Mouse (Mus musculus): ENCODE results near the gene Gm11595. TPM values are rescaled to one million over a fixed set of nuclear protein-coding genes. Genes with fewer than 3 reads are reported as not detected.

Gm11595 gene
- polyA plus RNA-seq, 1 experiment from 2014 or later, result not detected

DNA sequence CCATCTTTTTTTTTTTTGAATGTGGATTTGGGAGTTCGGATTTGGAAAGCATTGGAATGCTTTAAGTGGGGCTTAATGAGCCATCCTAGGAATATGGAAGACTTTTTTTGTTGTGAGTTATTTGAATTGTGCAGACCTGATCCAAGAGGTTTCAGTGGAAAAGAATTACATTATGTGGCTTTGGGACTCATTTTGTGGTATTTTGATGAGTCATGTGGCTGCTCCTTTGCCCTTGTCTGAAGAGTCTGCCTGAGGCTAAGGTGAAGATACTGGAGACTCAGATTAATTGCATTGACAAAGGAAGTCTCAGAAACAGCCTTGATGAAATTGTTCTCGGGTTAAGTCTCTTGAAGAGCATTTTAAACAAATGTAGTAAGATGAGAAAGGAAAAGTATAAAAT lies 4.3 kb downstream of the Gm11595 start:
- H3K27me3 ChIP-seq (ENCODE audit: control insufficient read depth, insufficient read depth, low read length), result no peaks in the 10 kb centered on the region
- H3K4me2 ChIP-seq (replicated peaks; ENCODE audit: low read depth, low read length), result no peak overlapping the region
- no peak overlapping the region for H3K4me3 ChIP-seq (ENCODE audit: low read depth, low read length)
- H3K27ac ChIP-seq (ENCODE audit: low read length), result no peak overlapping the region
- H3K4me1 ChIP-seq (ENCODE audit: control insufficient read depth, insufficient read depth, low read length), result no peaks in the 10 kb centered on the region
- no peaks in the 10 kb centered on the region for H3K36me3 ChIP-seq (ENCODE audit: control insufficient read depth, insufficient read depth, low read length)
- no peak for ATAC-seq (ENCODE audit: insufficient number of reproducible peaks, insufficient read depth, low FRiP score, low read depth)
- H3K9ac ChIP-seq (replicated peaks; ENCODE audit: low read depth, low read length), result no peak overlapping the region
- H3K9me3 ChIP-seq (ENCODE audit: control insufficient read depth, low read depth, low read length), result no peaks in the 10 kb centered on the region
- 66% methylated on average over 2 of the region's 2 CpGs for WGBS

DNA sequence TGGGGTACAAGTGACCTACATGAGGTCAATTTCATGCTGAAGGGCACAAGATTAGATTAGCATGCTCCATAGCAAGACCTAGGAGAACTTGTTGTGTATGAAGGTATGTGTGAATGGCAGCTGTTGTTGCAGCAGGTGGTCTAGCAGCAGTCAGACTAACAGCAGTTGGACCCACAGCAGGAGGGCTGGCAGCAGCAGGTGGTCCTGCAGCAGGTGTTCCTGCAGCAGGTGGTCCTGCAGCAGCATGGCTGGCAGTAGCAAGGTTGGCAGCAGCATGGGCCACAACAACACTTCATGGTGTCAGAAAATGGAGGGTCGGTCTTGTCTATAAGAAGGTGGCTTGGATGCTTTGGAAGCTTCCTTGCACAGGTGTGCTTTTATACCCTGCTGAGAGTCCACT lies 13.8 kb downstream of the Gm11595 start:
- H3K4me2 ChIP-seq (replicated peaks; ENCODE audit: low read depth, low read length), result no peak overlapping the region
- 93% methylated on average over 1 of the region's 1 CpGs for WGBS
- no peaks in the 10 kb centered on the region for H3K9me3 ChIP-seq (ENCODE audit: control insufficient read depth, low read depth, low read length)
- H3K27me3 ChIP-seq (ENCODE audit: control insufficient read depth, insufficient read depth, low read length), result no peaks in the 10 kb centered on the region
- no peak overlapping the region for H3K4me3 ChIP-seq (ENCODE audit: low read depth, low read length)
- ATAC-seq (ENCODE audit: insufficient number of reproducible peaks, insufficient read depth, low FRiP score, low read depth), result no peak
- H3K27ac ChIP-seq (ENCODE audit: low read length), result no peak overlapping the region
- H3K36me3 ChIP-seq (ENCODE audit: control insufficient read depth, insufficient read depth, low read length), result no peaks in the 10 kb centered on the region
- no peak overlapping the region for H3K9ac ChIP-seq (replicated peaks; ENCODE audit: low read depth, low read length)
- H3K4me1 ChIP-seq (ENCODE audit: control insufficient read depth, insufficient read depth, low read length), result no peaks in the 10 kb centered on the region

DNA sequence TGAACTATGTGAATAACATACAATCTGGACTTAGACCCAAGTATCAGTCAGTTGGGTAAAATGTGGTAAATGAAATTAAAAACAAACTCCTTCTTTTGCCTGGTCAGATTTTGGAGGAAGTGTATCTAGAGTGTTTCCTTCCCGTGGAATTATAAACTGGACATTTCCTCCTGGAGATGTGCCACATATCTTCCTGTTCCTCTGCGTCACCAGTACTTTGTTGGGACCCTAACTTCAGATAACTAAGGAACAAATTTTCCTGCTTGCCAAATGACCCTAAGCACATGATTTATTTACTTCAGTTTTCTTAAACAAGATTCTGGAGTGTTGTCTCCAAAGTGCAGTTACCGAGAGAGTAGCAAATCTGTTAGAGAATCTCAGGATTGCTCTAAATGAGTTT lies 28.7 kb downstream of the Gm11595 start:
- Histone ChIP-seq H3K4me2 (replicated peaks; ENCODE audit: low read depth, low read length) (no peak overlapping the region), H3K4me3 (ENCODE audit: low read depth, low read length) (no peak overlapping the region), H3K36me3 (ENCODE audit: control insufficient read depth, insufficient read depth, low read length) (no peaks in the 10 kb centered on the region), H3K9me3 (ENCODE audit: control insufficient read depth, low read depth, low read length) (no peaks in the 10 kb centered on the region), H3K4me1 (ENCODE audit: control insufficient read depth, insufficient read depth, low read length) (no peaks in the 10 kb centered on the region), H3K27me3 (ENCODE audit: control insufficient read depth, insufficient read depth, low read length) (no peaks in the 10 kb centered on the region), H3K9ac (replicated peaks; ENCODE audit: low read depth, low read length) (no peak overlapping the region), H3K27ac (ENCODE audit: low read length) (no peak overlapping the region)
- ATAC-seq (ENCODE audit: insufficient number of reproducible peaks, insufficient read depth, low FRiP score, low read depth), result no peak
- WGBS, result 68% methylated on average over 3 of the region's 3 CpGs

GRCm38 (mm10) chr11:99734190-99734589 lies 38.5 kb downstream of the Gm11595 start, which contains the start of gene Gm14180:
TSS of gene Gm14180 (minus strand) at chr11:99734290.
- ATAC-seq (ENCODE audit: insufficient number of reproducible peaks, insufficient read depth, low FRiP score, low read depth), result no peak
- Histone ChIP-seq H3K27me3 (ENCODE audit: control insufficient read depth, insufficient read depth, low read length) (no peaks in the 10 kb centered on the region), H3K4me1 (ENCODE audit: control insufficient read depth, insufficient read depth, low read length) (no peaks in the 10 kb centered on the region), H3K4me3 (ENCODE audit: low read depth, low read length) (no peak within 1 kb of the TSS), H3K4me2 (replicated peaks; ENCODE audit: low read depth, low read length) (no peak within 1 kb of the TSS), H3K9ac (replicated peaks; ENCODE audit: low read depth, low read length) (no peak within 1 kb of the TSS), H3K36me3 (ENCODE audit: control insufficient read depth, insufficient read depth, low read length) (no peaks in the 10 kb centered on the region), H3K27ac (ENCODE audit: low read length) (no peak within 1 kb of the TSS), H3K9me3 (ENCODE audit: control insufficient read depth, low read depth, low read length) (no peaks in the 10 kb centered on the region)
- WGBS, result 60% methylated on average over 2 of the region's 2 CpGs

GRCm38 (mm10) chr11:99724061-99724460 lies 48.7 kb downstream of the Gm11595 start:
- Histone ChIP-seq H3K4me1 (ENCODE audit: control insufficient read depth, insufficient read depth, low read length) (no peaks in the 10 kb centered on the region), H3K27me3 (ENCODE audit: control insufficient read depth, insufficient read depth, low read length) (no peaks in the 10 kb centered on the region), H3K9ac (replicated peaks; ENCODE audit: low read depth, low read length) (no peak overlapping the region), H3K4me3 (ENCODE audit: low read depth, low read length) (no peak overlapping the region), H3K4me2 (replicated peaks; ENCODE audit: low read depth, low read length) (no peak overlapping the region), H3K27ac (ENCODE audit: low read length) (no peak overlapping the region), H3K36me3 (ENCODE audit: control insufficient read depth, insufficient read depth, low read length) (no peaks in the 10 kb centered on the region), H3K9me3 (ENCODE audit: control insufficient read depth, low read depth, low read length) (no peaks in the 10 kb centered on the region)
- no peak for ATAC-seq (ENCODE audit: insufficient number of reproducible peaks, insufficient read depth, low FRiP score, low read depth)
- whole genome bisulfite sequencing, result 76% methylated on average over 2 of the region's 2 CpGs

Other genes with a start within 250 kb of the Gm11595 start
- not detected in 2 replicates for gene Krt40, start 229.8 kb downstream of the Gm11595 start, polyA plus RNA-seq (2014; fragmentation: Nextera tagmentation; extraction: Ambion mirVana)
- gene Krtap3-3, start 222.0 kb downstream of the Gm11595 start, polyA plus RNA-seq (2014; fragmentation: Nextera tagmentation; extraction: Ambion mirVana), result not detected in 2 replicates
- gene Krtap3-2, start 216.1 kb downstream of the Gm11595 start, polyA plus RNA-seq (2014; fragmentation: Nextera tagmentation; extraction: Ambion mirVana), result not detected in 2 replicates
- gene Gm11939, start 213.4 kb downstream of the Gm11595 start, polyA plus RNA-seq (2014; fragmentation: Nextera tagmentation; extraction: Ambion mirVana), result not detected in 2 replicates
- gene Krtap3-1, start 206.3 kb downstream of the Gm11595 start, polyA plus RNA-seq (2014; fragmentation: Nextera tagmentation; extraction: Ambion mirVana), result not detected in 2 replicates
- gene Krtap1-5, start 191.9 kb downstream of the Gm11595 start, polyA plus RNA-seq (2014; fragmentation: Nextera tagmentation; extraction: Ambion mirVana), result not detected in 2 replicates
- gene Krtap1-4, start 189.3 kb downstream of the Gm11595 start, polyA plus RNA-seq (2014; fragmentation: Nextera tagmentation; extraction: Ambion mirVana), result not detected in 2 replicates
- not detected in 2 replicates for gene Krtap1-3, start 181.6 kb downstream of the Gm11595 start, polyA plus RNA-seq (2014; fragmentation: Nextera tagmentation; extraction: Ambion mirVana)
- not detected in 2 replicates for gene Krtap9-3, start 174.8 kb downstream of the Gm11595 start, polyA plus RNA-seq (2014; fragmentation: Nextera tagmentation; extraction: Ambion mirVana)
- not detected in 2 replicates for gene Gm11938, start 169.6 kb downstream of the Gm11595 start, polyA plus RNA-seq (2014; fragmentation: Nextera tagmentation; extraction: Ambion mirVana)
- not detected in 2 replicates for gene Gm11937, start 162.7 kb downstream of the Gm11595 start, polyA plus RNA-seq (2014; fragmentation: Nextera tagmentation; extraction: Ambion mirVana)
- not detected in 2 replicates for gene Krtap2-4, start 158.1 kb downstream of the Gm11595 start, polyA plus RNA-seq (2014; fragmentation: Nextera tagmentation; extraction: Ambion mirVana)
- gene Gm11562, start 152.5 kb downstream of the Gm11595 start, polyA plus RNA-seq (2014; fragmentation: Nextera tagmentation; extraction: Ambion mirVana), result not detected in 2 replicates
- gene Krtap4-1, start 144.7 kb downstream of the Gm11595 start, polyA plus RNA-seq (2014; fragmentation: Nextera tagmentation; extraction: Ambion mirVana), result not detected in 2 replicates
- gene Krtap4-2, start 137.8 kb downstream of the Gm11595 start, polyA plus RNA-seq (2014; fragmentation: Nextera tagmentation; extraction: Ambion mirVana), result not detected in 2 replicates
- gene Krtap4-7, start 128.8 kb downstream of the Gm11595 start, polyA plus RNA-seq (2014; fragmentation: Nextera tagmentation; extraction: Ambion mirVana), result not detected in 2 replicates
- gene Gm11555, start 122.7 kb downstream of the Gm11595 start, polyA plus RNA-seq (2014; fragmentation: Nextera tagmentation; extraction: Ambion mirVana), result not detected in 2 replicates
- not detected in 2 replicates for gene Gm11563, start 114.0 kb downstream of the Gm11595 start, polyA plus RNA-seq (2014; fragmentation: Nextera tagmentation; extraction: Ambion mirVana)
- not detected in 2 replicates for gene Krtap4-6, start 107.0 kb downstream of the Gm11595 start, polyA plus RNA-seq (2014; fragmentation: Nextera tagmentation; extraction: Ambion mirVana)
- gene Gm14190, start 82.2 kb downstream of the Gm11595 start, polyA plus RNA-seq (2014; fragmentation: Nextera tagmentation; extraction: Ambion mirVana), result not detected in 2 replicates
- not detected in 2 replicates for gene Gm14180, start 38.6 kb downstream of the Gm11595 start, polyA plus RNA-seq (2014; fragmentation: Nextera tagmentation; extraction: Ambion mirVana)
- gene Krtap4-8, start 7.8 kb upstream of the Gm11595 start, polyA plus RNA-seq (2014; fragmentation: Nextera tagmentation; extraction: Ambion mirVana), result not detected in 2 replicates
- not detected in 2 replicates for gene Krtap4-9, start 12.3 kb upstream of the Gm11595 start, polyA plus RNA-seq (2014; fragmentation: Nextera tagmentation; extraction: Ambion mirVana)
- gene Gm11596, start 20.6 kb upstream of the Gm11595 start, polyA plus RNA-seq (2014; fragmentation: Nextera tagmentation; extraction: Ambion mirVana), result not detected in 2 replicates
- gene Gm11569, start 26.0 kb upstream of the Gm11595 start, polyA plus RNA-seq (2014; fragmentation: Nextera tagmentation; extraction: Ambion mirVana), result not detected in 2 replicates
- not detected in 2 replicates for gene Gm11554, start 31.5 kb upstream of the Gm11595 start, polyA plus RNA-seq (2014; fragmentation: Nextera tagmentation; extraction: Ambion mirVana)
- gene Krtap4-13, start 37.0 kb upstream of the Gm11595 start, polyA plus RNA-seq (2014; fragmentation: Nextera tagmentation; extraction: Ambion mirVana), result not detected in 2 replicates
- gene Gm11564, start 42.8 kb upstream of the Gm11595 start, polyA plus RNA-seq (2014; fragmentation: Nextera tagmentation; extraction: Ambion mirVana), result not detected in 2 replicates
- gene 2300003K06Rik, start 65.2 kb upstream of the Gm11595 start, polyA plus RNA-seq (2014; fragmentation: Nextera tagmentation; extraction: Ambion mirVana), result not detected in 2 replicates
- gene Krtap4-16, start 78.7 kb upstream of the Gm11595 start, polyA plus RNA-seq (2014; fragmentation: Nextera tagmentation; extraction: Ambion mirVana), result not detected in 2 replicates
- not detected in 2 replicates for gene Gm11568, start 85.0 kb upstream of the Gm11595 start, polyA plus RNA-seq (2014; fragmentation: Nextera tagmentation; extraction: Ambion mirVana)
- gene Gm11559, start 91.6 kb upstream of the Gm11595 start, polyA plus RNA-seq (2014; fragmentation: Nextera tagmentation; extraction: Ambion mirVana), result not detected in 2 replicates
- not detected in 2 replicates for gene Krtap9-1, start 100.5 kb upstream of the Gm11595 start, polyA plus RNA-seq (2014; fragmentation: Nextera tagmentation; extraction: Ambion mirVana)
- not detected in 2 replicates for gene Gm11567, start 106.3 kb upstream of the Gm11595 start, polyA plus RNA-seq (2014; fragmentation: Nextera tagmentation; extraction: Ambion mirVana)
- gene Krtap31-1, start 135.0 kb upstream of the Gm11595 start, polyA plus RNA-seq (2014; fragmentation: Nextera tagmentation; extraction: Ambion mirVana), result not detected in 2 replicates
- not detected in 2 replicates for gene Gm11565, start 141.8 kb upstream of the Gm11595 start, polyA plus RNA-seq (2014; fragmentation: Nextera tagmentation; extraction: Ambion mirVana)
- gene Krtap31-2, start 163.4 kb upstream of the Gm11595 start, polyA plus RNA-seq (2014; fragmentation: Nextera tagmentation; extraction: Ambion mirVana), result not detected in 2 replicates
- gene Krtap9-5, start 175.6 kb upstream of the Gm11595 start, polyA plus RNA-seq (2014; fragmentation: Nextera tagmentation; extraction: Ambion mirVana), result not detected in 2 replicates
- gene Krtap29-1, start 206.1 kb upstream of the Gm11595 start, polyA plus RNA-seq (2014; fragmentation: Nextera tagmentation; extraction: Ambion mirVana), result not detected in 2 replicates
- not detected in 2 replicates for gene Krtap16-1, start 213.7 kb upstream of the Gm11595 start, polyA plus RNA-seq (2014; fragmentation: Nextera tagmentation; extraction: Ambion mirVana)
- gene Krtap17-1, start 221.1 kb upstream of the Gm11595 start, polyA plus RNA-seq (2014; fragmentation: Nextera tagmentation; extraction: Ambion mirVana), result not detected in 2 replicates
- gene Krt33a, start 243.3 kb upstream of the Gm11595 start, polyA plus RNA-seq (2014; fragmentation: Nextera tagmentation; extraction: Ambion mirVana), result not detected in 2 replicates